Mouse (Mus musculus) activated CD4-positive, CD25-positive, alpha-beta regulatory T cell, adult 4 months (primary cell): ENCODE results near the gene Mrgprd. TPM values are rescaled to one million over a fixed set of nuclear protein-coding genes. Genes with fewer than 3 reads are reported as not detected.

Experiments used
- ATAC-seq: one replicate; pipeline ENCODE4 v1.8.0; 2017
- polyA plus RNA-seq, 2 experiments: library from polyadenylated mRNA; unstranded; fragments of 100-300 nt; shearing (Covaris generic); gene quantifications; one replicate each; pipeline ENCODE4 v1.2.1; 2017

Gene Mrgprd
- not detected for polyA plus RNA-seq

DNA sequence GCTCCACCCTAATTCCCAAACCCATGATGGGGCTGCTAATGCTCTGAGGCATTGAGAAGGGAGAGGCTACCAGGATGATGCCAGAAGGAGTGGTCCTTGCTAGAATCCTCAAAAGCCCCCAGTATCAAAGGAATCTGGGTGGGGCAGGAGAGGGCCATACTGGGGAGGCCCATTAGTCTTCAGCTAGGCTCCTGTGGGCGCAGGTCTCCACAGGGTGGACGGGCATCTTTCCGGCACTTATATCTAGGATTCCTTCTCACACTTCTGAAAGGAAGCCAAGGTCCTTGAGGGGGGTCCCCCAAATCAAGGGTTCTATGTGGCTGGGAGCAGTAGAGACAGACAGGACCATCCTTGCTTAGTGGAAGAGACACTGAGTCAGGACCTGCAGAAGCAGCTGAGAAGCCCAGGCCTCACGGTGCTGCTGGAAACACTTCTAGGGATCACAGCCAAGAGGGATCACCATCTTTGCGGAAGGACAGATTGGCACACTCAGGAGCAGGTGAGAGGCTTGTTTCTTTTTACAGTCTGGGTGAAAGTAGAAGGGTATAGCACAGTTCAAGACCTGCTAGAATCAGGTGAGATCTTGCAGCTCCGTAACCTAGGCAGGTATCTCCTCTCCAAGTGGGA, at the start of gene Mrgprd:
Gene Mrgprd, plus strand, starts transcription at position 51 of the 627 bp plus-strand sequence.
- no peak for ATAC-seq

DNA sequence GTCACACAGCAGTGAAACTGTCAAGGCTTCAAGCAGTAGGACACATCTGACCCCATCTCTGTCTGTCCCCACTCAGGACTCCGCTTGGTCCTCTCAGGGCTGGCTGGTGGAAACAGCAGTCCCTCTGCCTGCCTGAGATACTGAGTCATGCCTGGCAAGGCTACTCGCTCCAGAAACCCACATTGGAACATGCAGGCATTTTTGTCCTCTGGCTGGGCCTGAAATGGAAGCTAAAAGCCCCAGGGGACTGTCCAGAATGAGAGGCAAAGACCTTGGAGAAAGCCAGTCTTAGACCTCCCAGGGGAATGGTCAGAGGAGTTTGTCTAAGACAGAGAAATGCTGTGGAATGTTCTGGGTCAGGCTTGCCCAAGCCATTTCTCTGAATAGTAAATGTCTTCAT, 48.6 kb upstream of the Mrgprd start:
- ATAC-seq: no peak

GRCm38 (mm10) chr7:145268890-145269289, 45.7 kb upstream of the Mrgprd start:
- ATAC-seq: no peak

- ATAC-seq: no peak
These were observed 43.7 kb upstream of the Mrgprd start for GRCm38 (mm10) chr7:145270955-145271354.

- no peak for ATAC-seq
These were observed 39.1 kb upstream of the Mrgprd start for GRCm38 (mm10) chr7:145275488-145275887.

DNA sequence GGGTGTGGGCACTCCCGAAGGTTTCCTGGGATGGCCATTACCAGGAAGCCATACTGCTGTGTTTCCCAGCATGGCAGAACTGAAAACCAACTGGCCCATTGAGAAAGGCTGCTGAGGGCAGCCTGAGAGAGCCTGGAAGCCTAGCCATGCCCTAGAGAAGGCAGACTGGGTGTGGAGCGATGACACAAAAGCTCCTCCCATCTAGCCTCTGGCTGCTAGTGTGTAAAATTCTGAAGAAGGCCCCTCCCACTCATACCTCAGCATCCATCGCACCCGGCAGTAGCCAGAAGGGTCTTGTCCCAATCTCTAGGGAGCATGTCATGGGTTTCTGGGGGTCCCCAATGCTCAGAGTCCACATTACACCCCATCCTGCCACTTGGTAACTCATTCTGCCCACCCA, 33.2 kb upstream of the Mrgprd start:
- ATAC-seq: no peak

GRCm38 (mm10) chr7:145283041-145283440, 31.6 kb upstream of the Mrgprd start:
- ATAC-seq: peak; percentile 17

DNA sequence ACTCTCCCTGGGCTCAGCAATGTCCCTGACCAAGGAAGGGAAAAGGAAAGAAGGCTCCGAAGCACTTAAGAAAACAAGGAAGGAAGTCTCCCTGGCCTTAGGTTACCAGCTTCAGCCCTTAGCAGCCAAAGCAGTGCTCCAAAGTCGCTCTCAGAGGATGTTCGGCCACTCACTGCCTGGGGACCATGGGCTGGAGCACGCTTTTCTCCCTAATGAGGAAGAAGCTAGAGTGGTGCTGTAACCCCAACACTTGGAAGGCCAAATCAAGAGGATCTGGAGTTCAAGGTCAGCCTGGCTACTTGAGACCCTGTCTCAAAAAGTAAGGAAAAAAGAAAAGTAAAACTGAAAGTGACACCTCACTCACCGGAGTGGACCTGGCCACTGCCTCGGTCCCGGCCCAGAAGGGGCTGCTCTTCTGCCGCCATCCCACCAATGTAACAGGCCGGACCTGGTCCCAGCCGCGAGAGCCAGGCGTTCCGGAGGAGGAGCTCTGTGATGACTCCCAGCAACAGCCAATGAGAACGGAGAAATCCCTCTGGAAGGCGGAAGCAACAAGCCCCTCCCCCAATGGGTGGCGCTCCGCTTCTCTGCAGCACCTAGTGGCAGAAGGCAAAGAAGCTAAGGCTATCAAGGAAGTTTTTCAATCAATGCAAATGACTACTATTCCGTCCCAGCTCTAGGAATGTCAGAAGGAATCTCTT, 31.0 kb upstream of the Mrgprd start, which contains the start of gene Tpcn2:
Gene Tpcn2, minus strand, starts transcription at position 525 of the 701 bp plus-strand sequence.
- ATAC-seq: peak; percentile 99

DNA sequence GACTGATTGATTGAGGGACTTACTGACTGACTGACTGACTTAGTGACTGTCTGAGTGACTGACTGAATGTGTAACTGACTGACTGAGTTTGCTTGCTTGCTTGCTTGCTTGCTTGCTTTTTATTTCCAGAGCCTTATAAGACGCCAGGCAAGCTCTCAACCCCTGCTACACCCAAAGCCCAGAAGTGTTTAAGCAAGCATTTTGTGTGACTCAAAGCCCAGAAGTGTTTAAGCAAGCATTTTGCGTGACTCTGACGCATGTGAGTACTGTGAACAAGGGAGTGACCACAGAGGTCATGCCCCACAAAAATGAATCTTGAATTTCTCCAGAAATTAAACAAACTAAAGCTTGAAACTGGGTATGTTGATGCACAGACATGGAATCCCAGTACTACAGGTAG, 30.3 kb upstream of the Mrgprd start:
- ATAC-seq: peak; percentile 6

- ATAC-seq: no peak
These were observed 29.2 kb upstream of the Mrgprd start for GRCm38 (mm10) chr7:145285476-145285875.

DNA sequence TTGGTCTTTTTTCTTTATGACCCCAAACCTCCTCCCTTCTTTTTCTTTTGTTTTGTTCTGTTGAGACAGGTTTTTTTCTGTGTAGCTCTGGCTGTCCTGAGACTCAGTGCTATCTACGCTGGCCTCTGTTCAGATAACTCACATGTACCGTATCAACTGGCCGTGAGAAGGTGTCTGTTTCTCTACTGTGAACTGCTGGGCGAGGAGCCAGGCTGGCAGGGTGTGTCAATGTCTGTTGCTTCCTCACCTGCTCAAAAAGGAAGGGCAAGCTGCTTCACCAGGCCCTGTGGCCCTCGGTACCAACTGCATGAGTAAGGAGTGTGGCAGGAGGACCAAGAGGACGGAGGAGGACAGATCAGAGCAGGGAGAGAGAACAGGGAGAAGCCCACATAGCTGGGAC, 27.2 kb upstream of the Mrgprd start:
- ATAC-seq: no peak

DNA sequence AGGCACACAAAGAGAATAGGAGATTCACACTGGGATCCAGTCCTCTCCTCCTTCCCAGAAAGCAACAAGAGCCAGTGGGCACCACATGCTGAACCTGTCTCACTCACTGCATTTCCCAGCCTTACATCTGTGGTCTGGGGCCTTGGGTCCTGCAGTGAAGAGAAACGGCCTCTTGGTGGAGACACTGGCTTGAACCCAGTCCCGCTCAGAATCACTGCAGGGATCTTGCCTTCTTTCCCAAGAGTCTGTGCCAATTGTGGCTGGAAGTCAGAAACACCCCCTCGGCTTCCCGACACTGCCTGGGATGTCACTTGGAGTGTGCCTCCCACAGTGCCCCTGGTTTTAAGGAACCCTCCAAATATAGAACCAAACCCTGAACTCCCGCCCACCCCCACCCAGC, 25.3 kb upstream of the Mrgprd start:
- no peak for ATAC-seq

DNA sequence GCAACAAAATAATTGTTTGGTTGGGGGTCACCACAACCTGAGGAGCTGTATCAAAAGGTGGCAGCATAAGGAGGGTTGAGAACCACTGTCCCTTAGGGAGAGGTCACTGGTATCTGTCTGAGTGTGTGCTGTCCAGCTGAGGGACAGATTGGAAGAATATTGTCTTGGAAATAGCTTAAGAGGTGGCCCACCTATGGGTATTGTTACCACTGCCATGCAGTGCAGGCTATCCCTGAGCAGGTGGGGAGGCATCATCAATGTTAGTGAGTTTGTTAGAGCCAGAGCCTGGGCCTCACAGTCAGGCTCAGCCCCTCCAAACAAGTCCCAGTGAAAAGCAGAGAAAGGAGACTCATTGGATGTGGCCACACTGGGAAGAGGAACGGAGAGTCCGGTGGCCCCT, 22.8 kb upstream of the Mrgprd start:
- no peak for ATAC-seq

DNA sequence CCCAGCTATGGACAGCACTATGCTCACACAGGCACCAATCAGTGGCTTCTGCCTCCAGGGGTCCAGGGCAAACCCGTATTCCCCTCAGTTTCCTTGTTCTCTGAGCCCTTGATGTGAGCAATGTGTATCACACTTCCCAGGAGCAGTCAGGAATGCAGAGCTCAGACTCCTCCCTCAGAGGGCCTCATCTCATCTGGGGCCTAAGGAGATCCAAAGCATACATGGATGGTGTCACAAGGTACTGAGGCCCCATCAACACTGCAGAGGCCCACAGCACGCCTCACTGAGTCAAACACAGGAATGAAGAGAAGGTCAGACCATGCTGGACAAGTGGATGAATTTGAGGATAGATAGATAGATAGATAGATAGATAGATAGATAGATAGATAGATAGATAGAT, 21.9 kb upstream of the Mrgprd start:
- ATAC-seq: no peak

- no peak for ATAC-seq
These were observed 20.8 kb upstream of the Mrgprd start for GRCm38 (mm10) chr7:145293859-145294258.

DNA sequence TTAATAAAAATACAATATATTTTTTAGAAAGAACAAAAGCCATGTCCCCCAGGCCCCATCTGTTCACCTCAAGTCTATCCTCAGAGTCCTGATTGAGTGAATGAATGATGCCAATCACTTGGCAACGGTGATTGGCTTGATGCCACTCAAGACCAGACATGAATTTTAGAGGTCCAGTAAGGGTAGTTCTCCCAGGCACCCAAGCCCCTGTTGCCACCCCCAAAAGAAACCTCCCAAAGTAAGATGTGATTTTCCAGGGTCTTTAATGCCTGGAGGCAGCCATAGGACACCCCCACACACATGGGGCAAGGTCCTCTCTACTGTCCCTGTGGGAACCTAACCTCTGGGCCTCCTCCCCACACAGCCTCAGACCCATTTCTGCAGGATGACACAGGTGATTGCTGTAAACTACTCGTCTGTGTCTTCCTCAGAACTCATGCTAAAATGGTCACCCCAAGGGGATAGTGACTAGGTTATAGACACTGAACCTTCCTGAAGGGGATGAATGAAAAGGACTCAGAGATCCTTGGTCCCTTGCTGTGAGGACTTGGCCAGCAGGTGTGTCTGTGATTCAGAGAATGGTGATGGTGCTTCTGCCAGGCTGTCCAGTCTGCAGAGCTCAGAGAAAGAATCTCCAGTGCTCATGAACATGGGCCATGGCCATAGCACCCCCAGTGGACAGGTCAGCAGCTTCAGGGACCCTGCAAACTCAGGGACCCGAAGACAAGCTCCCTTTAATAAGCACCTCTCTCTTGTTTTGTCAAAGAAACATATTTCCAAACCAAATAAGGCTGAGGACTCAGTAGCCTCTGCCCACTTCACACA, 15.8 kb upstream of the Mrgprd start:
- no peak for ATAC-seq

DNA sequence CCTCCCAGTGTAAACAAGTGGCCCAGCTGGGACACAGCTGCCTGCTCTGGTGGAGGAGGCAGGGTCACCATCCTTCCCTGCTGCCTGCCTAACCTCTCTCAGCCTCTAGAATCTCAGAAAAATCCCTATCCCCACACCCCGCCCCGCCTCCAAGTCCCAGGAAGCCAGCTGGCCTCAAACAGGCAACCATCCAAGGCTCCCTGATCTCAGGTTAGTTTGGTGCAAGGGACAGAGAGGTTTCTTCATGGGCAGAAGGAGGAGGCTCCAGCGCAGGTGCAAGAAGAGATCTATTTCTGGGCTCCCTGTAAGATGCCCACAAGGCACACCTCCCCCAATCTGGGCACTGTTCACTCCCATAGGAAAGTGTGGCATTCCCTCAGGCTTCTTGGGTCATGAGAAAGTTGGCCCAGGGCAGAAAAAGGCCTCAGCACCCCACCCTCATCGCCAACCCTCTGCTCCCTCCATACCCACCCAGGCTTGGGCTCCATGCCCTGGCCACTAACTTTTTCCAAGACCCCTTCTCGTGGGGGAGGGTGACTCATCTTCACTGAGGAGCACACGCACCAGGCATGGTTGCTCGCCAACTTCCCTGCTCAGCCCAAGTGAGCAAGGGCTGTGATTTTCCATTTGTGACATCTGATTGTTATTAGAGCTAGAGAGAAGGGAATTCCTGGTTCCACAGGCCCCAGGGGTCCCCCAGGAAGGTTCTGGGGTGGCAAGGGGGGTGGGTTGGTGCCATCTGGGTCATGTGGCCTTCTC, 14.9 kb upstream of the Mrgprd start:
- ATAC-seq: no peak

- ATAC-seq: no peak
These were observed 14.2 kb upstream of the Mrgprd start, which contains the start of gene Mrgprf for GRCm38 (mm10) chr7:145300321-145301007. Mrgprf (plus strand) TSS chr7:145300828.

DNA sequence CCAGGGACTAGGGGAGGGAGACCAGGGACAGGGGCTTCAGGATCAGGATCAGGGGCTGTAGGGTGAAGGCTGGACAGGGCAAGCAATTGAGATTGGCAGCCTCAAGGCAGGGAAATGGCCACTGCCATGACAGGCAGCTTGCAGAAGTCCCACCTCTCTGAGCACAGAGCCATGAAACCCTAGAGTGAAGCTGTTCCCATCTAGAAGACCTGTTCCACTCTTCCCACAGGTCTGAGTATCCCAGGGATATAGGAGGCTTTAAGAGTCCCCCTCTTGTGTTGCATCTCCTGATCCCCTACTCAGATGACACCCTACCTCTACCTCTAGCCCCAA, 13.7 kb upstream of the Mrgprd start:
- no peak for ATAC-seq

- no peak for ATAC-seq
These were observed 13.2 kb upstream of the Mrgprd start for GRCm38 (mm10) chr7:145301341-145302005.

GRCm38 (mm10) chr7:145302488-145303285, 11.9 kb upstream of the Mrgprd start:
- ATAC-seq: no peak
